Mouse (Mus musculus) adrenal gland, postnatal 14 days (tissue): ENCODE measurements around the gene Armh3. TPM values are rescaled to one million over a fixed set of nuclear protein-coding genes. Genes with fewer than 3 reads are reported as not detected.
"Not testable (repeated sequence)": the region's sequence is repeated elsewhere in the genome, so short reads cannot be mapped to it uniquely, and the experiment has no call there.

Experiments
- DNase-seq: peaks from one replicate; pipeline ENCODE4 v3.0.0; 2021; ENCODE audit warnings: mixed read lengths
- total RNA-seq: library from RNA; stranded (reverse); gene quantifications from 2 replicates; pipeline ENCODE4 v1.2.3, GENCODE M21; 2021

The Armh3 gene
- total RNA-seq, 1 experiment from 2014 or later, result 15.3 TPM

GRCm38 (mm10) chr19:45816727-45817126, 181.6 kb downstream of the Armh3 start:
- DNase-seq, result no peak

GRCm38 (mm10) chr19:45815831-45816405, 182.4 kb downstream of the Armh3 start, which contains the start of gene Kcnip2:
Kcnip2 (minus strand) TSS chr19:45816061.
- DNase-seq, result peak; percentile 45

DNA sequence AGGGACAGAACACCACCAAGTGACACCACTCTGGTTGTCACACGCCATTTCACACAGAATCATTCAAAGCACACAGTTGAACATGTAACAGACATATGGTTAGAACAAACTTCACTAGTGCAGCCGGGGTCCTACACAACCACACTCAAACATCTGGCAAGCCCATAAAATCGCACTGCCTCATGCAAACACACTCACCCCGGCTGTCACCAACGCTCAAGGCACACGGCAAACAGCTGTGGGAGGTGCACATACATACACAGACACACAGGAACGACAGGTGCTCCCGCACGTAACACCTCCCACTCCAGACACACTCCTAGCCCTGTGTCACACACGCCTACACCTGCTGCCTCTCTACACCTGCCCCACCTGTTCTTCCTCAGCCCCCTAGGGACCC, 183.1 kb downstream of the Armh3 start:
- DNase-seq, result no peak

GRCm38 (mm10) chr19:45813801-45814200, 184.5 kb downstream of the Armh3 start:
- DNase-seq, result no peak

DNA sequence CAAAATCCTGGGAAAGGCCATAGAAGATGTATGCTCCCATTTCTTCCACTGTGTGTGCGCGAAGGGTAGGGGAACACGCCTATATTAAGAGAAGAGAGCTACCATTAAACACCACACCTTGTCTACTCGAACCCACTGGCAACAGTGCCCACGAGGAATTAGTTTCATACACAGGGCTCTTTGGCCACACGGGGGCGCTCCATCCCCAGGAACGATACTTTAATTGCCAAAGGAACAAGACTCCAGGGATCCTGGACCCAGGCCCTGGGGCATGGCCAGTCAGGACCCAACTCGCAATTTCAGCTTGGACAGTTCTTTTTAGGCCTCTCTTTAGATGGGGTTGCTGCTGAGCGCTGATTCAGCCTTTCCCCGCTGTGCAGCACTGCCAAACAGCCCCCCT, 185.0 kb downstream of the Armh3 start:
- DNase-seq, result peak; percentile 94

GRCm38 (mm10) chr19:45812673-45813252, 185.5 kb downstream of the Armh3 start:
- no peak for DNase-seq

- DNase-seq, result peak; percentile 76
Measured at GRCm38 (mm10) chr19:45812115-45812514, 186.2 kb downstream of the Armh3 start.

GRCm38 (mm10) chr19:45811028-45811674, 187.1 kb downstream of the Armh3 start:
- no peak for DNase-seq

DNA sequence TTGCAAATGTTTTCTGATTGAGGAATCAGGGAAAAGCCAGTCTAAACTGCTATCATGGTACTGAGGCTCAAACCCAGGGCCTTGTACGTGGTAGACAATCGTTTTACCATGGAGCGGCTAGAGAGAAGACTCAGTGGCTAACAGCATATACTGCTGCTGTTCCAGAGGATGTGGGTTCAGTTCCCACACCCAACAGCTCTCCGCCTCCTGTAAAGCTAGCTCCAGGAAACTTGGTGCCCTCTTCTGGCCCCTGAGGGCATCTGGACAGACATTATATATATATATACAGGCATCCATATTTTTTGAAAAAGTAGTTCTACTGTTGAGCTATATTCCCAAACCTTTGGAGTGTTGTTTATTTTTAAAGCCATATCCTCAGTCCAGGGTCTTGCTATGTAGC, 190.6 kb downstream of the Armh3 start:
- DNase-seq, result no peak

DNA sequence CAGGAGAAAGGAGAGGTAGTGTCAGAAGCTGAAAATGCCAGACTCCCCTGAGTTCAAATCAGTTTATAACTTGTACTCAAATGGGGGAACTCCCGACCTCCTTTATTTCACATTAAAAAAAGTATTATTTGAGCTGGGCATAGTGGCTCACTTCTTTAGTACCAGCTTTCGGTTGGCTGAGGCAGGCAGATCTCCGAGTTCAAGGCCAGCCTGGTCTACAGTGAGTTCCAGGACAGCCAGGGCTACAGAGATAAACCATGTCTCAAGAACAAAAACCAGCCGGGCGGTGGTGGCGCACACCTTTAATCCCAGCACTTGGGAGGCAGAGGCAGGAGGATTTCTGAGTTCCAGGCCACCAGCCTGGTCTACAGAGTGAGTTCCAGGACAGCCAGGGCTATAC, 192.5 kb downstream of the Armh3 start:
- not testable (repeated sequence) for DNase-seq

GRCm38 (mm10) chr19:45804593-45805368, 193.5 kb downstream of the Armh3 start:
- DNase-seq, result peak; percentile 57

- DNase-seq, result no peak
Measured at GRCm38 (mm10) chr19:45803408-45803807, 194.9 kb downstream of the Armh3 start.

DNA sequence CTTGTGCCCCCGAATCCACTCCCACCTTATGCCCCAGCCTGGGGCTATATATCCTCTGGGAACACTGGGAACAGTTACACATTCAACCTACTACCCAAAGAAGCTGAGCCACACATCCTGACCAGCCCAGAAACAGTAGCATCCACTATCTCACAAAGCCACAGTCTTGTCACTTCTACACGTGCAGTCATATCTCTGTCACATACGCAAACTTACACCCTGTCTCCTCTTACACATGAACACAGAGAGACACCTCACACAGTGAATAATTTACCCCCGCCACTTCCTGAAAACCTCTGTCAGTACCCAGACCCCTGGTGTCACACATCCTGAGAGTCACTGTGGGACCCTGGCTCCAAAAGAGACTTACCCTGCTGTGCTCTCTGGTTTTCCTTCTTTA, 195.6 kb downstream of the Armh3 start:
- no peak for DNase-seq

- DNase-seq, result no peak
Measured at GRCm38 (mm10) chr19:45796879-45797278, 201.4 kb downstream of the Armh3 start.

GRCm38 (mm10) chr19:45796061-45796556, 202.2 kb downstream of the Armh3 start:
- peak; percentile 46 for DNase-seq

DNA sequence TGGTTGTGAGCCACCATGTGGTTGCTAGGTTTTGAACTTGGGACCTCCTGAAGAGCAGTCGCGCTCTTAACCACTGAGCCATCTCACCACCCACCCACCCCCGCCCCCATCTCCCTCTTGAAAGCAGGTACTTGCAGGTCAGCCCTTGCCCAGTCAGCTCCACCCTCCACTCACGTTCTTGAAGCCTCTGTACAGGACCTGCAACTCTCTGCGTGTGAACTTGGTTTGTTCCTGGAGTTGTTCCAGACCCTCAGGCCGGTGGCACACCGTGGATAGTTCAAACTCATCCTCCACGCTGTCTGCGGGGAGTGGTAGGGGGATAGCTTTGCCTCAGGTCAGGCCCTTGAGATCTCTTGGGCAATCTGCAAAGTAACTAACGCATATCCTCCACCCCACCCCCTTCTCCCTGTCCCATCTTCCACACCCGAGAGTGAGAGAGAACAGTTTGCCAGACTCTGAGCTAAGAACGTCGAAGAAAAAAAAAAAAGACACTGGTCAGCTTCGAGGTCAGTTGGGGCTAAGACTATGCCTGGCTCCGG, 202.8 kb downstream of the Armh3 start:
- no peak for DNase-seq

- DNase-seq, result no peak
Measured at GRCm38 (mm10) chr19:45794718-45795117, 203.6 kb downstream of the Armh3 start.

DNA sequence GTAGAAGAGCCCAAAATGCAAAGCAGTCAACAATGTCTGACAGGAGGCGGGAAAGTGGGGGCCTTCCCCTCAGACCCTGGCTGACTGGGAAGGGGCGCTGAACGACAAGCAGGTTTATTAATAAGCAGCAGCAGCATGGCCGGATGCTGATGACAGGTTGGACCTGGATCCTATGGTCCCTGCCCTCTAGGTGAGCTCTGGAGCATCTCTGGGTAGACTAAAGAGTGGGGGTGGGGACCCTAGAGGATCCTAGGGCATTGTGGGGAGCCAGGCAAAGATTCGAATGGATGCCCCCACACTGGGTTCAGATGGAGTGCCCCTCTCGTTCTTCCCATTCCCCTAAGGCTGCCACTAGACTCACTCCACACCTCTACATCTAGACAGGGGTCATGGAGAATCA, 205.9 kb downstream of the Armh3 start:
- DNase-seq, result no peak

DNA sequence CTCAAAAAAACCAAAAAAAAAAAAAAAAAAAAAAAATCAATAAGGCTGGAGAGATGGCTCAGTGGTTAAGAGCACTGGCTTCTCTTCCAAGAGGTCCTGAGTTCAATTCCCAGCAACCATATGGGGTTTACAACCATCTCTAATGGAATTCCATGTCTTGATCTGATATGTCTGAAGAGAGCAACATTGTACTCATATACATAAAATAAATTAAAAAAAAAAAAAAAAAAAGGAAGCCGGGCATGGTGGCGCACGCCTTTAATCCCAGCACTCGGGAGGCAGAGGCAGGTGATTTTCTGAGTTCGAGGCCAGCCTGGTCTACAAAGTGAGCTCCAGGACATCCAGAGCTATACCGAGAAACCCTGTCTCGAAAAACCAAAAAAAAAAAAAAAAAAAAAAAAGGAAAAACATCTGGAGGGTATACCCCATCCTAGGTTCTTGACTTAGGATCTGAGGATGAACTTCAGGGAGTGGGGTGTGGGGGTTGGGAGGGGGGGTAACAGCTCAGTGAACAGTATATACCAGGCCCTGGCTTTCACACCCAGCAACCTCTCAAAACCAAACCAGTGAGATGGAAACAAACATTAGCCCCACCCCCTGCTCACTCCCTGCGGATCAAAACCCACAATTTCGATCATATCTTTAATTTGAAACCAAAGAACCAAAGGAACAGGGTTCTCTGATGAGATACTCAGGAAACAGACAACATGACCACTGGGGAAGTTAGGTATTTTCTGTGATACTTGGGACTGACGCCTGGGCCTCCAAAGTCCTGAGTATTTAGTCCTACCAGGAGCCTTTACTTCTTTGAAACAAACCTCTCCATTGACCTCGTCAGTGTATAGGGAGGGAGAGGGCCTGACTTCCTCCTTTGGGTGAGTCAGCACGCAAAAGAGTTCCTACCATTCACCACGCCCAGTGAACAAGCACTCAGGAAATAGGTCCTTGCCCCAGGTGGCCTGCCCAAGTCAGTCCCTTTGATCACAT, 208.1 kb downstream of the Armh3 start:
- no peak for DNase-seq

DNA sequence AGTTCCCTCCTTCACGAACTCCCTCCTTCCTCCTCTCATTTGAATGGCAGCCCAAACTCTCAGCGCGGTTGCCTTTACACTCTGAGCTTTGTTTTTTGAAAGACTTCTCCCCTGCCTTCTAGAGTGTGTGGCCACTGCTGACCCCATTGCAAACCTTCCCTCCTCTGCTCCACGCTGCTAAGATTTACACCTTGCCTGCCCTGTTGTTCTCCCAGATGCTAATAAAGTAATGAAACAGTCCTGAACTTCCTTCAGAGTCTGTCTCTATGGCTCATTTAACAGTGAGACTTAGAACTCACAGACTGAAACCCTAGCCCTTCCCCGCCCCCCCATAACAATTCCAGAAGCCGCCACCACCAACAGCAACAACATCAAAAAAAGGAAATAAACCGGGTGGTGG, 208.9 kb downstream of the Armh3 start:
- no peak for DNase-seq

DNA sequence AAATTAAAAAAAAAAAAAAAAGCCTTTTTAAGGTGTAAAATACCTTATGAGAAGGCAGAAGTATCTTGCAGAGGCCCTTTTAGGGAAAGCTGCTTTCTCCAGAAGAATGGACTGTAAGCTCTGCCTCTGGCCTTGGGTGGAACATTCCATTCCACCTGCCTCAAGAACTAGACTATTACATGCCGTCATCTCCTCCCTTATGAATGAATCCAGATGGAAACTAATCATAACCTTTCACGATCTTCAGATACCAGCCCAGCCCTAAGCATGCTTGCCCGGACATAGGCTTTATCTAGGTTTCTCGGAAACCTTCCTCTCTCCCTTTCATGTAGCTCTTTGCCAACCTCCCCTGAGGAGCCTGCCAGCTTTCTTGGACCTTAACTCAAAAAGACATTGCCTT, 210.0 kb downstream of the Armh3 start:
- no peak for DNase-seq
